Mouse (Mus musculus) heart, postnatal 0 days (tissue): ENCODE measurements at regions not wholly inside any gene's neighbourhood (a gene's known extent, or its start where the extent isn't known, plus 50 kb on each side); places are given as distances from the start of the nearest gene placed in this dataset.

Experiments used
- CTCF ChIP-seq: IDR thresholded peaks from 2 replicates; pipeline ENCODE4 v1.5.1; 2016; ENCODE audit warnings: antibody characterized with exemption, control low read depth, low read depth
- EP300 ChIP-seq: IDR thresholded peaks from 2 replicates; pipeline ENCODE4 v1.6.1; 2016; ENCODE audit warnings: antibody characterized with exemption, low read depth

- no peak for TF ChIP-seq CTCF
- no peak for TF ChIP-seq EP300
Observed at GRCm38 (mm10) chr6:50046721-50047120, 63.3 kb upstream of the Mpp6 start.
